In the genomic region with DNA sequence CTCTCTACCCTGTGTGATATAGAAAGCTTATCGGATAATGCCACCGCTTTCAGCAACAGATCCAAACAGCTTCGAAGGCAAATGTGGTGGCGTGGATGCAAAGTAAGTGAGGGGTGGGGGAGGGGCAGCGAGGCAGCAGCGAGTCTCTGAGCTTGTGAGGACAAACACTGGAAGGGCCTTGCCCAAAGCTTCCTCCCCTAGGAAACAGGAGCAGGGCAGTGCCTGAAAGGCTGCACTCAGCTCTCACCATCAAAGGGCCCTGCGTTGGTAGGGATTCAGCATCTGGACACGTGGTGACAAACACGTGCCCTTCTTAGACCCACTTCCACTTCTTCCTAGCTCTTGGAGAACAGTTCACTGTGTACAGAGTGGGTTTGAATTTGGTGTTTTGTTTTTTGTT, we compare ENCODE assay signal across 10 mouse cellular contexts. TPM values are rescaled to one million over a fixed set of nuclear protein-coding genes. Genes with fewer than 3 reads are reported as not detected.
A peak's percentile ranks its signal among the peaks of the same experiment; 100 is the strongest.
DNase-seq lines count a peak whose midpoint lies in the region; ATAC-seq and TF ChIP-seq lines count a peak whose summit lies in the region.
"Had no signal": no experiment of that assay in that cellular context is flagged by ENCODE, and none has a peak within 500 bp of the region (broad histone marks: within the 10 kb centered on the region; RNA-seq: fewer than 3 reads in every experiment).

No protein-coding gene starts in this region.

- no peak overlapping the region for H3K9ac ChIP-seq in forebrain, embryonic 12.5 days
- H3K9ac ChIP-seq in limb, embryonic 11.5 days (ENCODE audit: low read length) = no peak overlapping the region

- H3K36me3 ChIP-seq in forebrain, embryonic 12.5 days (replicated peaks) = peaks cover 3% of the 10 kb centered on the region; the same call in 1 of the 2 replicates
- H3K36me3 ChIP-seq in limb, embryonic 11.5 days (ENCODE audit: control insufficient read depth, insufficient read depth, low read length) = peaks cover 2% of the 10 kb centered on the region; the same call in 1 of the 2 replicates

- no peaks in the 10 kb centered on the region for H3K27me3 ChIP-seq in forebrain, embryonic 12.5 days
- no peaks in the 10 kb centered on the region for H3K27me3 ChIP-seq in limb, embryonic 11.5 days (ENCODE audit: control insufficient read depth, insufficient read depth, low read length)

- intact Hi-C loops in gastrocnemius, adult 2 months (cut with DNase I) = no loop called here

- DNase-seq in gastrocnemius, adult 2 months = peak; percentile 18
- no peak for DNase-seq in gastrocnemius, postnatal 10 days
- DNase-seq in ES-CJ7 (ENCODE audit: low read depth, low spot score) = peak; percentile 89
- DNase-seq in limb, embryonic 11.5 days (ENCODE audit: low spot score) = peak; percentile 59
- peak; percentile 53 for DNase-seq in retina, embryonic 14.5 days (ENCODE audit: low spot score)
- DNase-seq in thymus, adult 18-20 months = no peak
- DNase-seq in spleen, adult 12 weeks (ENCODE audit: low spot score) = no peak

- 0 out of 2 replicates have a peak overlapping the region, but pooled peaks have one; percentile 19 for H3K4me2 ChIP-seq in forebrain, embryonic 12.5 days
- no peak overlapping the region for H3K4me2 ChIP-seq in limb, embryonic 11.5 days (ENCODE audit: low read depth, severe bottlenecking)

- no peak overlapping the region for H3K4me3 ChIP-seq in gastrocnemius, adult 2 months
- H3K4me3 ChIP-seq in forebrain, embryonic 12.5 days (replicated peaks) = no peak overlapping the region
- H3K4me3 ChIP-seq in limb, embryonic 11.5 days (ENCODE audit: low read depth, low read length) = no peak overlapping the region

- peak overlapping the region; percentile 59; the same call in 1 of the 2 replicates for H3K27ac ChIP-seq in gastrocnemius, adult 2 months
- H3K27ac ChIP-seq in forebrain, embryonic 12.5 days = no peak overlapping the region
- H3K27ac ChIP-seq in limb, embryonic 11.5 days (replicated peaks; ENCODE audit: low read depth, low read length) = no peak overlapping the region

- peaks cover 8% of the 10 kb centered on the region; the same call in 1 of the 2 replicates for H3K4me1 ChIP-seq in forebrain, embryonic 12.5 days
- H3K4me1 ChIP-seq in limb, embryonic 11.5 days (ENCODE audit: control insufficient read depth, insufficient read depth, low read length) = peaks cover 4% of the 10 kb centered on the region; the same call in 1 of the 2 replicates

- no peaks in the 10 kb centered on the region for H3K9me3 ChIP-seq in forebrain, embryonic 12.5 days
- H3K9me3 ChIP-seq in limb, embryonic 11.5 days (ENCODE audit: control insufficient read depth, low read length) = no peaks in the 10 kb centered on the region

- peak; percentile 90 for ATAC-seq in forebrain, embryonic 12.5 days (ENCODE audit: low FRiP score)
- peak; percentile 39; the same call in 1 of the 2 replicates for ATAC-seq in limb, embryonic 11.5 days (ENCODE audit: insufficient number of reproducible peaks, low FRiP score, low TSS enrichment, low read depth)

- no peak for TF ChIP-seq CTCF in gastrocnemius, adult 2 months (IDR thresholded peaks at IDR 0.05)

- 4% methylated on average over 9 of the region's 9 CpGs for WGBS in forebrain, embryonic 12.5 days
- 8% methylated on average over 9 of the region's 9 CpGs for WGBS in limb, embryonic 11.5 days

RNA-seq across cellular contexts. Expression of a gene that starts 19.1 kb away (rescaled TPM):
- total RNA-seq in gastrocnemius, adult 2 months (2021) = 10 to 100 TPM; 18.3 to 21.1 TPM
- total RNA-seq in gastrocnemius, postnatal 10 days (2021) = 10 to 100 TPM; 18.5 to 22.3 TPM
- polyA plus RNA-seq in forebrain, embryonic 12.5 days (2016; fragmentation: Nextera tagmentation; extraction: Ambion mirVana) = 61.2 and 66.2 TPM in 2 replicates
- polyA plus RNA-seq in limb, embryonic 11.5 days (2014; fragmentation: Nextera tagmentation; extraction: Ambion mirVana) = 61.8 and 66.1 TPM in 2 replicates

RNA-seq across cellular contexts. Expression of a gene that starts 41.1 kb away (rescaled TPM):
- total RNA-seq in gastrocnemius, adult 2 months (2021) = 1 to 10 TPM; 6.6 to 8.9 TPM
- total RNA-seq in gastrocnemius, postnatal 10 days (2021) = 1 to 10 TPM; 7.0 to 8.6 TPM
- polyA plus RNA-seq in forebrain, embryonic 12.5 days (2016; fragmentation: Nextera tagmentation; extraction: Ambion mirVana) = 23.4 and 26.1 TPM in 2 replicates
- polyA plus RNA-seq in limb, embryonic 11.5 days (2014; fragmentation: Nextera tagmentation; extraction: Ambion mirVana) = 19.8 and 22.9 TPM in 2 replicates

RNA-seq across cellular contexts. Expression of a gene that starts 49.5 kb away (rescaled TPM):
- total RNA-seq in gastrocnemius, adult 2 months (2021) = 10 to 100 TPM; 37.8 to 63.6 TPM
- 10 to 100 TPM; 15.2 to 16.8 TPM for total RNA-seq in gastrocnemius, postnatal 10 days (2021)
- not detected in 2 replicates for polyA plus RNA-seq in forebrain, embryonic 12.5 days (2016; fragmentation: Nextera tagmentation; extraction: Ambion mirVana)
- polyA plus RNA-seq in limb, embryonic 11.5 days (2014; fragmentation: Nextera tagmentation; extraction: Ambion mirVana) = not detected in 2 replicates
- total RNA-seq: common myeloid progenitor, adult 5-6 weeks; liver, adult 2 months had no signal
- polyA plus RNA-seq: liver, adult 2 months had no signal

Comparison
In these comparisons a context has a peak if more than half of its experiments do, and no peak if none do; other contexts are left out.
1. DNase-seq: peak in gastrocnemius, adult 2 months (single experiment), ES-CJ7 (single experiment), limb, embryonic 11.5 days (single experiment) and retina, embryonic 14.5 days (single experiment); none in gastrocnemius, postnatal 10 days (single experiment), thymus, adult 18-20 months (0 of 2) and spleen, adult 12 weeks (single experiment).